In the genomic region with DNA sequence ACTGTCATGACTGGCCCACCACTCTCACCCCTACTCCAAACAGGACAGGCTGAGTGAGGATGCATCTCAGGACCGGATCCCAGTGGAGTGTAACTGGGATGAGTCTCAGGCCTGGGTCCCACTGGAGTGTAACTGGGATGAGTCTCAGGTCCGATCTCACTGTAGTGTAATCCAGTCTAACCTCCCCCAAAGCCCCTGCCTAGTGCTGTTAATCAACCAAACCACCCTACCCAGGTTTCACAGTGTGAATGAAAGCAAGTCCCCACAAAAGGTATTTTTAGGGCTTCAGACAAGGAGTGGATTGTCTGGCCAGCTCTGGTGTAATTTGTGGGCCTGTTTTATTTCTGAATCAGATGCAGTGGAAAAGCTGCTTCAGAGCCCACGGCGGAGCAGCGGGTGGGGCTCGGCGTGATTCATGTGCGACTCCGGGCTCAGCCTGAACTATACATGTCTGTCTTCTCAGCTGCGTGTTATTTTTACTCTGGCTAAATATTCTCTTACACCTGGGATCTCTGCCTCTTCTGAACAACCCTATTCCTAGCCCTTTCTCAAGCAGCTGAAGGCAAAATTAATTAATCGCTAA, we compare ENCODE assay signal across 16 mouse cellular contexts.
DNase-seq lines count a peak whose midpoint lies in the region; ATAC-seq and TF ChIP-seq lines count a peak whose summit lies in the region.
"Had no signal": no experiment of that assay in that cellular context is flagged by ENCODE, and none has a peak within 500 bp of the region (broad histone marks: within the 10 kb centered on the region; RNA-seq: fewer than 3 reads in every experiment).

No protein-coding gene starts in this region.

- no peak overlapping the region for H3K4me2 ChIP-seq in forebrain, embryonic 13.5 days
- no peak overlapping the region for H3K4me2 ChIP-seq in hindbrain, embryonic 13.5 days
- no peak overlapping the region for H3K4me2 ChIP-seq in hindbrain, embryonic 12.5 days (replicated peaks)
- no peak overlapping the region for H3K4me2 ChIP-seq in stomach, embryonic 16.5 days (ENCODE audit: low read depth, low read length)
- no peak overlapping the region for H3K4me2 ChIP-seq in stomach, postnatal 0 days (replicated peaks; ENCODE audit: low read depth)
- no peak overlapping the region for H3K4me2 ChIP-seq in liver, postnatal 0 days (ENCODE audit: low read depth, low read length)
- no peak overlapping the region for H3K4me2 ChIP-seq in intestine, postnatal 0 days (replicated peaks; ENCODE audit: low read depth)
- H3K4me2 ChIP-seq: liver, embryonic 11.5 days; midbrain, embryonic 15.5 days had no signal

- no peaks in the 10 kb centered on the region for H3K4me1 ChIP-seq in forebrain, embryonic 10.5 days
- peaks cover 5% of the 10 kb centered on the region; the same call in 1 of the 2 replicates for H3K4me1 ChIP-seq in forebrain, embryonic 13.5 days
- H3K4me1 ChIP-seq in hindbrain, embryonic 13.5 days (replicated peaks), result peaks cover 5% of the 10 kb centered on the region; the same call in 1 of the 2 replicates
- 0 out of 2 replicates have a peak, but pooled peaks cover 3% of the 10 kb centered on the region for H3K4me1 ChIP-seq in hindbrain, embryonic 12.5 days
- H3K4me1 ChIP-seq in stomach, embryonic 16.5 days (ENCODE audit: control insufficient read depth, insufficient read depth, low read length), result no peaks in the 10 kb centered on the region
- no peaks in the 10 kb centered on the region for H3K4me1 ChIP-seq in stomach, postnatal 0 days (replicated peaks; ENCODE audit: control insufficient read depth, insufficient read depth)
- no peaks in the 10 kb centered on the region; the same call in 1 of the 2 replicates for H3K4me1 ChIP-seq in liver, postnatal 0 days (ENCODE audit: insufficient read depth)
- H3K4me1 ChIP-seq in intestine, postnatal 0 days (replicated peaks; ENCODE audit: control insufficient read depth, insufficient read depth, low read length), result no peaks in the 10 kb centered on the region
- H3K4me1 ChIP-seq: midbrain, embryonic 15.5 days had no signal

- no peak overlapping the region for H3K9ac ChIP-seq in forebrain, embryonic 13.5 days
- H3K9ac ChIP-seq in hindbrain, embryonic 13.5 days, result no peak overlapping the region
- H3K9ac ChIP-seq in hindbrain, embryonic 12.5 days, result no peak overlapping the region
- no peak overlapping the region for H3K9ac ChIP-seq in stomach, embryonic 16.5 days (ENCODE audit: low read length)
- no peak overlapping the region for H3K9ac ChIP-seq in stomach, postnatal 0 days (ENCODE audit: low read length)
- H3K9ac ChIP-seq in liver, postnatal 0 days (replicated peaks), result no peak overlapping the region
- H3K9ac ChIP-seq in intestine, postnatal 0 days (ENCODE audit: low read depth, low read length), result no peak overlapping the region
- H3K9ac ChIP-seq: midbrain, embryonic 15.5 days had no signal

- H3K27me3 ChIP-seq in forebrain, embryonic 10.5 days (ENCODE audit: poor library complexity, severe bottlenecking), result no peaks in the 10 kb centered on the region
- H3K27me3 ChIP-seq in forebrain, embryonic 13.5 days, result no peaks in the 10 kb centered on the region
- no peaks in the 10 kb centered on the region for H3K27me3 ChIP-seq in hindbrain, embryonic 13.5 days
- H3K27me3 ChIP-seq in hindbrain, embryonic 12.5 days, result no peaks in the 10 kb centered on the region
- H3K27me3 ChIP-seq in stomach, embryonic 16.5 days (ENCODE audit: control insufficient read depth, insufficient read depth, low read length), result no peaks in the 10 kb centered on the region
- no peaks in the 10 kb centered on the region for H3K27me3 ChIP-seq in stomach, postnatal 0 days (ENCODE audit: control insufficient read depth, insufficient read depth, low read length)
- no peaks in the 10 kb centered on the region for H3K27me3 ChIP-seq in liver, postnatal 0 days (ENCODE audit: insufficient read depth, low read length)
- H3K27me3 ChIP-seq in intestine, postnatal 0 days (replicated peaks; ENCODE audit: control insufficient read depth, insufficient read depth, low read length), result no peaks in the 10 kb centered on the region
- H3K27me3 ChIP-seq: midbrain, embryonic 15.5 days had no signal

- no peaks in the 10 kb centered on the region for H3K9me3 ChIP-seq in forebrain, embryonic 10.5 days
- no peaks in the 10 kb centered on the region for H3K9me3 ChIP-seq in forebrain, embryonic 13.5 days (replicated peaks)
- H3K9me3 ChIP-seq in hindbrain, embryonic 13.5 days, result no peaks in the 10 kb centered on the region
- no peaks in the 10 kb centered on the region for H3K9me3 ChIP-seq in hindbrain, embryonic 12.5 days (replicated peaks)
- no peaks in the 10 kb centered on the region for H3K9me3 ChIP-seq in stomach, embryonic 16.5 days (replicated peaks; ENCODE audit: control insufficient read depth, low read length)
- no peaks in the 10 kb centered on the region for H3K9me3 ChIP-seq in stomach, postnatal 0 days (ENCODE audit: control insufficient read depth, low read length)
- H3K9me3 ChIP-seq in liver, postnatal 0 days (ENCODE audit: low read length), result no peaks in the 10 kb centered on the region
- no peaks in the 10 kb centered on the region for H3K9me3 ChIP-seq in intestine, postnatal 0 days (ENCODE audit: control insufficient read depth)
- H3K9me3 ChIP-seq: midbrain, embryonic 15.5 days had no signal

- no peak overlapping the region for H3K4me3 ChIP-seq in forebrain, embryonic 10.5 days
- no peak overlapping the region for H3K4me3 ChIP-seq in forebrain, embryonic 13.5 days
- no peak overlapping the region for H3K4me3 ChIP-seq in hindbrain, embryonic 13.5 days
- no peak overlapping the region for H3K4me3 ChIP-seq in hindbrain, embryonic 12.5 days
- H3K4me3 ChIP-seq in stomach, embryonic 16.5 days (replicated peaks; ENCODE audit: low read length), result no peak overlapping the region
- H3K4me3 ChIP-seq in stomach, postnatal 0 days (ENCODE audit: low read depth, low read length), result no peak overlapping the region
- no peak overlapping the region for H3K4me3 ChIP-seq in liver, postnatal 0 days (ENCODE audit: low read depth, low read length)
- H3K4me3 ChIP-seq in intestine, postnatal 0 days (ENCODE audit: low read depth, low read length), result no peak overlapping the region
- H3K4me3 ChIP-seq: layer of hippocampus, adult 2 months; midbrain, embryonic 15.5 days had no signal

- 0 out of 2 replicates have a peak overlapping the region, but pooled peaks have one; percentile 8 for H3K27ac ChIP-seq in forebrain, embryonic 10.5 days
- H3K27ac ChIP-seq in forebrain, embryonic 13.5 days, result no peak overlapping the region
- H3K27ac ChIP-seq in hindbrain, embryonic 13.5 days, result peak overlapping the region; percentile 55; the same call in 1 of the 2 replicates
- no peak overlapping the region for H3K27ac ChIP-seq in hindbrain, embryonic 12.5 days
- peak overlapping the region; percentile 38; the same call in 1 of the 2 replicates for H3K27ac ChIP-seq in stomach, embryonic 16.5 days (ENCODE audit: low read length)
- H3K27ac ChIP-seq in stomach, postnatal 0 days (replicated peaks), result no peak overlapping the region
- no peak overlapping the region for H3K27ac ChIP-seq in liver, postnatal 0 days (ENCODE audit: low read depth)
- no peak overlapping the region for H3K27ac ChIP-seq in intestine, postnatal 0 days (ENCODE audit: low read depth, low read length)
- H3K27ac ChIP-seq: layer of hippocampus, adult 2 months; midbrain, embryonic 15.5 days had no signal

- WGBS in forebrain, embryonic 10.5 days, result 93% methylated on average over 11 of the region's 11 CpGs
- WGBS in forebrain, embryonic 13.5 days, result 74% methylated on average over 11 of the region's 11 CpGs
- WGBS in hindbrain, embryonic 13.5 days, result 69% methylated on average over 11 of the region's 11 CpGs
- 79% methylated on average over 11 of the region's 11 CpGs for WGBS in hindbrain, embryonic 12.5 days
- WGBS in stomach, embryonic 16.5 days, result 67% methylated on average over 11 of the region's 11 CpGs
- 68% methylated on average over 11 of the region's 11 CpGs for WGBS in stomach, postnatal 0 days
- WGBS in liver, postnatal 0 days (ENCODE audit: insufficient replicate concordance), result 85% methylated on average over 11 of the region's 11 CpGs
- 75% methylated on average over 11 of the region's 11 CpGs for WGBS in intestine, postnatal 0 days

- TF ChIP-seq CTCF in stomach, postnatal 0 days (IDR thresholded peaks at IDR 0.05; ENCODE audit: low read depth), result no peak
- no peak for TF ChIP-seq CTCF in liver, postnatal 0 days (IDR thresholded peaks at IDR 0.05; ENCODE audit: low read depth)
- TF ChIP-seq CTCF in intestine, postnatal 0 days (IDR thresholded peaks at IDR 0.05; ENCODE audit: low read depth), result no peak

- TF ChIP-seq EP300 in stomach, postnatal 0 days (optimal IDR thresholded peaks at IDR 0.05), result no peak
- TF ChIP-seq EP300 in liver, postnatal 0 days (IDR thresholded peaks at IDR 0.05; ENCODE audit: low read depth), result no peak

- H3K36me3 ChIP-seq in forebrain, embryonic 10.5 days (replicated peaks), result no peaks in the 10 kb centered on the region
- H3K36me3 ChIP-seq in forebrain, embryonic 13.5 days (ENCODE audit: poor library complexity, severe bottlenecking), result no peaks in the 10 kb centered on the region
- no peaks in the 10 kb centered on the region for H3K36me3 ChIP-seq in hindbrain, embryonic 13.5 days
- H3K36me3 ChIP-seq in hindbrain, embryonic 12.5 days, result no peaks in the 10 kb centered on the region
- no peaks in the 10 kb centered on the region for H3K36me3 ChIP-seq in stomach, embryonic 16.5 days (ENCODE audit: control insufficient read depth, insufficient read depth, low read length)
- no peaks in the 10 kb centered on the region for H3K36me3 ChIP-seq in stomach, postnatal 0 days (ENCODE audit: control insufficient read depth, insufficient read depth, low read length)
- no peaks in the 10 kb centered on the region for H3K36me3 ChIP-seq in liver, postnatal 0 days (replicated peaks; ENCODE audit: insufficient read depth, low read length)
- H3K36me3 ChIP-seq in intestine, postnatal 0 days (ENCODE audit: control insufficient read depth, insufficient read depth), result no peaks in the 10 kb centered on the region
- H3K36me3 ChIP-seq: midbrain, embryonic 15.5 days had no signal

- ATAC-seq in forebrain, embryonic 13.5 days, result no peak
- no peak for ATAC-seq in hindbrain, embryonic 13.5 days (ENCODE audit: low FRiP score)
- ATAC-seq in hindbrain, embryonic 12.5 days (ENCODE audit: low FRiP score), result no peak
- ATAC-seq in stomach, embryonic 16.5 days (ENCODE audit: insufficient read depth, low FRiP score), result no peak
- no peak for ATAC-seq in stomach, postnatal 0 days (ENCODE audit: low FRiP score, low TSS enrichment)
- no peak for ATAC-seq in liver, postnatal 0 days
- ATAC-seq in intestine, postnatal 0 days, result no peak
- ATAC-seq: forebrain, embryonic 16.5 days; inflammation-experienced regulatory T-cells, adult 6 months; midbrain, embryonic 15.5 days had no signal

- no peak for DNase-seq in forebrain, embryonic 10.5 days (ENCODE audit: extremely low spot score, low spot score)
- no peak for DNase-seq in stomach, postnatal 0 days (ENCODE audit: low spot score)
- no peak for DNase-seq in liver, postnatal 0 days
- DNase-seq: adrenal gland, postnatal 25 days; cerebellum, adult 11 months; lung, postnatal 14 days had no signal

Comparison
In these comparisons a context has a peak if more than half of its experiments do, and no peak if none do; other contexts are left out.
1. H3K27ac ChIP-seq: peak in forebrain, embryonic 10.5 days (single experiment), hindbrain, embryonic 13.5 days (single experiment) and stomach, embryonic 16.5 days (single experiment); none in forebrain, embryonic 13.5 days (single experiment), hindbrain, embryonic 12.5 days (single experiment), stomach, postnatal 0 days (single experiment), liver, postnatal 0 days (single experiment) and intestine, postnatal 0 days (single experiment).